Mouse (Mus musculus) hindbrain, embryonic 11.5 days (tissue): ENCODE results near the gene Polr1a. TPM values are rescaled to one million over a fixed set of nuclear protein-coding genes. Genes with fewer than 3 reads are reported as not detected.

Experiments used
- ATAC-seq: fragments of 200-750 bp; cut with Nextera tagmentation; 2 replicates; pipeline ENCODE4 v1.8.0; 2017; ENCODE audit warnings: mild to moderate bottlenecking, moderate TSS enrichment, moderate library complexity; ENCODE audit not compliant: low FRiP score
- DNase-seq: peaks from one replicate; pipeline ENCODE4 v3.0.0-alpha.2; 2015; ENCODE audit warnings: low spot score
- H3K27ac ChIP-seq: fragments of 300-500 bp; sonication (generic); 2 replicates; pipeline ENCODE4 v1.5.1; 2014; ENCODE audit warnings: mild to moderate bottlenecking, low read depth, low read length
- H3K27me3 ChIP-seq: fragments of 300-500 bp; sonication (generic); 2 replicates; pipeline ENCODE4 v1.6.1; 2014; ENCODE audit warnings: mild to moderate bottlenecking, low read length, moderate library complexity, mixed read lengths; ENCODE audit not compliant: control insufficient read depth, insufficient read depth
- H3K36me3 ChIP-seq: fragments of 300-500 bp; sonication (generic); 2 replicates; pipeline ENCODE4 v1.6.1; 2014; ENCODE audit warnings: mild to moderate bottlenecking, low read length, moderate library complexity, mixed read lengths; ENCODE audit not compliant: control insufficient read depth, insufficient read depth
- H3K4me1 ChIP-seq: fragments of 300-500 bp; sonication (generic); replicated peaks from 2 replicates; pipeline ENCODE4 v1.6.1; 2014; ENCODE audit warnings: low read length, mixed read lengths; ENCODE audit not compliant: control insufficient read depth, insufficient read depth
- H3K4me2 ChIP-seq: fragments of 300-500 bp; sonication (generic); replicated peaks from 2 replicates; pipeline ENCODE4 v1.6.1; 2014; ENCODE audit warnings: mild to moderate bottlenecking, low read depth, low read length
- H3K4me3 ChIP-seq: fragments of 300-500 bp; sonication (generic); 2 replicates; pipeline ENCODE4 v1.5.1; 2014; ENCODE audit warnings: low read depth, low read length
- H3K9ac ChIP-seq: fragments of 300-500 bp; sonication (generic); 2 replicates; pipeline ENCODE4 v1.6.1; 2014; ENCODE audit warnings: low read depth, low read length
- H3K9me3 ChIP-seq: fragments of 300-500 bp; sonication (generic); 2 replicates; pipeline ENCODE4 v1.6.1; 2016; ENCODE audit warnings: low read length; ENCODE audit not compliant: control insufficient read depth
- WGBS: fragments of 180-500 bp; shearing (Covaris S2); extraction: QIAGEN DNeasy Blood & Tissue Kit; methylation state at CpG from one replicate; pipeline ENCODE4 v1.1.7; 2014; 5-methylcytosine and 5-hydroxymethylcytosine counted together
- polyA plus RNA-seq: library from polyadenylated mRNA; unstranded; fragments of >200 nt; fragmentation: Nextera tagmentation; extraction: Ambion mirVana; gene quantifications from 2 replicates; pipeline ENCODE4 v1.2.1, GENCODE M21; 2014

The Polr1a gene
- polyA plus RNA-seq, 1 experiment from 2014 or later: 27.7 TPM

DNA sequence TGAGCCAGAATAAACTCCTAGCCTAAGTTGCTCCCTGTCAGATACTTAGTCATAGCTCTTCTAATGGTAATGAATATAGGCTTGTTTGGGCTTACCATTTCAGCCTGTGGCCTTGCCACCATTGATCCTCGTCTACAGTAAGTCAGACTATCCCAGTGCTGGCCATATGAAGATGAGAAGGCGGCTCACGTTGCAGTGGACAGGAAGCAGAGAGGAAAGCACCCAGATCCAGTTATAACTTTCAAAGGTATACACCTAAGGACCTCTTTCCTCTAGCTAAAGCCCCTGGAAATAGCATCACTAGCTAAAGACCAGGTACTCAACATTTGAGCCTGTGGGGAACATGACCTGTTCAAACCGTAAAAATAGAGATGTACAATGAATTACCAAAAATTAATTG lies 77.1 kb downstream of the Polr1a start:
- H3K9me3 ChIP-seq: no peaks in the 10 kb centered on the region
- no peak overlapping the region for H3K4me3 ChIP-seq
- no peak overlapping the region for H3K9ac ChIP-seq
- no peaks in the 10 kb centered on the region for H3K27me3 ChIP-seq
- ATAC-seq (no peak), DNase-seq (no peak)
- 88% methylated on average over 4 of the region's 4 CpGs for WGBS
- no peaks in the 10 kb centered on the region for H3K36me3 ChIP-seq
- no peaks in the 10 kb centered on the region for H3K4me1 ChIP-seq
- H3K27ac ChIP-seq: no peak overlapping the region
- no peak overlapping the region for H3K4me2 ChIP-seq

GRCm38 (mm10) chr6:71987546-71988248 lies 78.8 kb downstream of the Polr1a start:
- 63% methylated on average over 7 of the region's 7 CpGs for WGBS
- DNase-seq: no peak
- H3K27ac ChIP-seq: no peak overlapping the region

GRCm38 (mm10) chr6:71989647-71990351 lies 80.9 kb downstream of the Polr1a start:
- no peak overlapping the region for H3K9ac ChIP-seq
- H3K4me2 ChIP-seq: no peak overlapping the region
- peak overlapping the region; percentile 47; the same call in 1 of the 2 replicates for H3K27ac ChIP-seq
- H3K36me3 ChIP-seq: no peaks in the 10 kb centered on the region
- no peaks in the 10 kb centered on the region for H3K9me3 ChIP-seq
- no peaks in the 10 kb centered on the region for H3K4me1 ChIP-seq
- DNase-seq (no peak), ATAC-seq (no peak)
- WGBS: 55% methylated on average over 8 of the region's 8 CpGs
- no peak overlapping the region for H3K4me3 ChIP-seq
- H3K27me3 ChIP-seq: no peaks in the 10 kb centered on the region

More at GRCm38 (mm10) chr6:71987546-71988248, 78.8 kb downstream of the Polr1a start:
- Histone ChIP-seq H3K4me1 (no peaks in the 10 kb centered on the region), H3K27me3 (no peaks in the 10 kb centered on the region), H3K9me3 (no peaks in the 10 kb centered on the region), H3K9ac (no peak overlapping the region), H3K4me2 (no peak overlapping the region), H3K4me3 (no peak overlapping the region), H3K36me3 (no peaks in the 10 kb centered on the region)
- ATAC-seq: no peak

DNA sequence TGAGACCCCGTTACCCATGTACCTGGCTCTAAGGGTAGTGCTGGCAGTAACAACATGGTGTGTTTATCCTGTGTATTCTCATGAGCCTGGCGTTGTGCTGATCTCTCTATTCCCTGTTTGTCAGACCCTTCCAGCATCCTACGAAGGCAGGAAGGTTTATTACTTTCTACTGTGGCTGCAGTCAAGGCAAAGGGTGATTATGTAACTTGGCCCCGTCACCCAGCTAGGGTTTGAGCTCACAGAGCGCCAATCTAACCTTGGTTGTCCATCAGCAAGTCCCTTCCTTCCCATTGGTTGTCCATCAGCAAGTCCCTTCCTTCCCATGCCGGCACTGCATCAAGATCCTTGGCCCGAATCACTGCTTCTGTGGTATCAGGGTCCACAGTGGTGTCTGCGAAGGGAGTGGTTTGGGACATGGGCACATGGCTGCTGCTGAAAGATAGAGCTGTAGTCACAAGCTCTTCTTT lies 81.6 kb downstream of the Polr1a start:
- no peak overlapping the region for H3K4me3 ChIP-seq
- H3K9me3 ChIP-seq: no peaks in the 10 kb centered on the region
- WGBS: 64% methylated on average over 8 of the region's 8 CpGs
- DNase-seq (peak; percentile 39), ATAC-seq (no peak)
- no peaks in the 10 kb centered on the region for H3K27me3 ChIP-seq
- H3K4me2 ChIP-seq: no peak overlapping the region
- H3K9ac ChIP-seq: no peak overlapping the region
- H3K4me1 ChIP-seq: no peaks in the 10 kb centered on the region
- H3K36me3 ChIP-seq: no peaks in the 10 kb centered on the region
- no peak overlapping the region for H3K27ac ChIP-seq

DNA sequence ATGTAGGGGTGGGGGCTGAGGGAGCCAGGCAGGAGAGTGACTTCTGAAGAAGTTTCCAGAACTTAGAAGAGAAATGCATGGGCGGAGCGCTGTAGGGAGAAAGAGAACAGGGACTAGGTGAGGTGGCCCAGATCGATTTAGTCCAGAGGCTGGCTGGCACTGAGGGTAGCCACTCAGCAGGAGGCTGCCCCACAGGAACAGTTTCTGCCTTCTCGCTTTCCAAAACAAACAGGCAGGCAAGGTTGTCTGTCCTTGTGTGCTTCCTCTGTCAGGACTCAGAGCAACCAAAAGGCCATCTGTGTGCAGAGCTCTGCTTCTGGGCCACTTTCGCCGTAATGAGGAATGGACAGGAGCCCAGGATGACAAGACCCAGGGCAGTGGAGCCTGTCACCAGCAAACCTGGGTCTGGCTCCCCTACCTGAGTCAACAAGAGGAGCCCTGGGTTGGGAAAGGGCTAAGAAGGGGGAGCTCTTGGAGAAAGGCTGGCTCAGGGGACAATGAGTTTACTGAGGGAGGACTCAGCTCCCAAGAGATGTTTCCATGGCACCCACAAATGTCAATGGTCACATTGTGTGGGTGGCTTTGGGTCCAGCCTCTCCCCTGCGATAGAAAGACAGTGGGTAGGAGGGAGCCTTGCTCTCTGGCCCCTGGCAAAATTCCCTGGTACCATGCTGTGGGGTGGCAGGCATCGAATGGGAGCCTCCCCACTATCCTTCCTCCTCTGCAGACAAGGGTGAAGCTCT lies 82.5 kb downstream of the Polr1a start:
- H3K9me3 ChIP-seq: no peaks in the 10 kb centered on the region
- H3K4me3 ChIP-seq: no peak overlapping the region
- H3K4me1 ChIP-seq: no peaks in the 10 kb centered on the region
- DNase-seq (no peak), ATAC-seq (no peak)
- H3K36me3 ChIP-seq: no peaks in the 10 kb centered on the region
- H3K9ac ChIP-seq: no peak overlapping the region
- 52% methylated on average over 8 of the region's 8 CpGs for WGBS
- H3K27me3 ChIP-seq: no peaks in the 10 kb centered on the region
- H3K27ac ChIP-seq: 0 out of 2 replicates have a peak overlapping the region, but pooled peaks have one; percentile 10
- no peak overlapping the region for H3K4me2 ChIP-seq

- Histone ChIP-seq H3K4me2 (no peak overlapping the region), H3K9me3 (no peaks in the 10 kb centered on the region), H3K27me3 (no peaks in the 10 kb centered on the region), H3K4me1 (no peaks in the 10 kb centered on the region), H3K9ac (no peak overlapping the region), H3K4me3 (no peak overlapping the region), H3K27ac (no peak overlapping the region), H3K36me3 (no peaks in the 10 kb centered on the region)
- 81% methylated on average over 2 of the region's 2 CpGs for WGBS
- DNase-seq (no peak), ATAC-seq (no peak)
Measured at GRCm38 (mm10) chr6:71991933-71992325, 83.1 kb downstream of the Polr1a start.

DNA sequence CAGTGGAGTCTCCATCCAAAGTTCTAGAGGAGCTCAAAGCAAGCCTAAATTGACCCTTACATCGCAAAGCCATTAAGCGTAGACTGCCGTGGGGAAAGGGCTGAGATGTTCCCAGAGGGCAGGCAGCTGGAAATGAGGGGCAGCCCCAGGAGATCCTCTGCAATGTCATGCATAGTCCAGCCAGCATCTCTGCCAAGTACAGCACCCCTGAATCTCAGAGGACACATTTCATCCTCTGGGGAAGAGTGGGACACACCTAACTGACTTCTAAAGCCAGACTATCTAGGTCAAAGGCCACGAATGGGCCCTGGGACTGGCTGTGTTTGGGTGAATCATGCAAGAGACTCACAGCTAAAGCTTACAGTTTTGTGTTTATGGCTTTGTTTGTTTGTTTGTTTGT lies 85.2 kb downstream of the Polr1a start:
- DNase-seq (no peak), ATAC-seq (no peak)
- H3K27me3 ChIP-seq: no peaks in the 10 kb centered on the region
- H3K27ac ChIP-seq: no peak overlapping the region
- no peaks in the 10 kb centered on the region for H3K9me3 ChIP-seq
- no peak overlapping the region for H3K9ac ChIP-seq
- H3K4me1 ChIP-seq: no peaks in the 10 kb centered on the region
- H3K4me2 ChIP-seq: no peak overlapping the region
- WGBS: 79% methylated on average over 4 of the region's 4 CpGs
- H3K36me3 ChIP-seq: no peaks in the 10 kb centered on the region
- H3K4me3 ChIP-seq: no peak overlapping the region

GRCm38 (mm10) chr6:71995081-71995480 lies 86.2 kb downstream of the Polr1a start:
- Histone ChIP-seq H3K4me3 (no peak overlapping the region), H3K9ac (no peak overlapping the region), H3K9me3 (no peaks in the 10 kb centered on the region), H3K27ac (no peak overlapping the region), H3K4me2 (no peak overlapping the region), H3K36me3 (no peaks in the 10 kb centered on the region), H3K27me3 (no peaks in the 10 kb centered on the region), H3K4me1 (no peaks in the 10 kb centered on the region)
- WGBS: 86% methylated on average over 3 of the region's 3 CpGs
- DNase-seq (no peak), ATAC-seq (no peak)
